Mouse (Mus musculus) small intestine, adult 2 months (tissue): ENCODE data around the gene Vav1. TPM values are rescaled to one million over a fixed set of nuclear protein-coding genes. Genes with fewer than 3 reads are reported as not detected.
A peak's percentile ranks its signal among the peaks of the same experiment; 100 is the strongest.

Experiments used
- H3K27ac ChIP-seq: fragments of 200-500 bp; 2 replicates; pipeline ENCODE4 v1.5.1; 2012; ENCODE audit warnings: low read depth, low read length, control low read depth, inconsistent platforms; ENCODE audit not compliant: insufficient read depth
- H3K27me3 ChIP-seq: fragments of 200-500 bp; 2 replicates; pipeline ENCODE4 v1.6.1; 2012; ENCODE audit warnings: mild to moderate bottlenecking, moderate library complexity, low read length, inconsistent platforms; ENCODE audit not compliant: control insufficient read depth, insufficient read depth
- H3K36me3 ChIP-seq: fragments of 200-500 bp; 2 replicates; pipeline ENCODE4 v1.6.1; 2012; ENCODE audit warnings: mild to moderate bottlenecking, low read length, control low read depth, inconsistent platforms; ENCODE audit not compliant: control insufficient read depth, insufficient read depth
- H3K4me1 ChIP-seq: fragments of 200-500 bp; 2 replicates; pipeline ENCODE4 v1.6.1; 2012; ENCODE audit warnings: low read length, inconsistent platforms, mixed read lengths; ENCODE audit not compliant: control insufficient read depth, insufficient read depth, insufficient read length
- H3K4me3 ChIP-seq: fragments of 200-500 bp; 2 replicates; pipeline ENCODE4 v1.5.1; 2012; ENCODE audit warnings: low read depth, mild to moderate bottlenecking, control low read depth, inconsistent platforms, low read length, moderate library complexity
- CTCF ChIP-seq: fragments of 200-500 bp; IDR thresholded peaks from 2 replicates; pipeline ENCODE4 v1.5.1; 2012; ENCODE audit warnings: low read depth, mild to moderate bottlenecking, control low read depth, inconsistent platforms, low read length, moderate library complexity, mixed read lengths; ENCODE audit not compliant: insufficient replicate concordance, insufficient read length; ENCODE audit errors: extremely low read depth
- POLR2A ChIP-seq: fragments of 200-500 bp; IDR thresholded peaks from 2 replicates; pipeline ENCODE4 v1.6.1; 2012; ENCODE audit warnings: low read depth, mild to moderate bottlenecking, control low read depth, inconsistent platforms, low read length, moderate library complexity
- WGBS: fragments of 180-500 bp; shearing (Covaris S2); methylation state at CpG from one replicate; pipeline ENCODE4 v1.1.7; 2018; 5-methylcytosine and 5-hydroxymethylcytosine counted together
- polyA plus RNA-seq: library from polyadenylated mRNA; depleted of rRNA; stranded (reverse); fragments of >200 nt; gene quantifications from 2 replicates; pipeline ENCODE4 v1.2.3, GENCODE M21; 2012; rRNA removed

The Vav1 gene
- 3.5 and 6.1 TPM in 2 replicates for polyA plus RNA-seq

DNA sequence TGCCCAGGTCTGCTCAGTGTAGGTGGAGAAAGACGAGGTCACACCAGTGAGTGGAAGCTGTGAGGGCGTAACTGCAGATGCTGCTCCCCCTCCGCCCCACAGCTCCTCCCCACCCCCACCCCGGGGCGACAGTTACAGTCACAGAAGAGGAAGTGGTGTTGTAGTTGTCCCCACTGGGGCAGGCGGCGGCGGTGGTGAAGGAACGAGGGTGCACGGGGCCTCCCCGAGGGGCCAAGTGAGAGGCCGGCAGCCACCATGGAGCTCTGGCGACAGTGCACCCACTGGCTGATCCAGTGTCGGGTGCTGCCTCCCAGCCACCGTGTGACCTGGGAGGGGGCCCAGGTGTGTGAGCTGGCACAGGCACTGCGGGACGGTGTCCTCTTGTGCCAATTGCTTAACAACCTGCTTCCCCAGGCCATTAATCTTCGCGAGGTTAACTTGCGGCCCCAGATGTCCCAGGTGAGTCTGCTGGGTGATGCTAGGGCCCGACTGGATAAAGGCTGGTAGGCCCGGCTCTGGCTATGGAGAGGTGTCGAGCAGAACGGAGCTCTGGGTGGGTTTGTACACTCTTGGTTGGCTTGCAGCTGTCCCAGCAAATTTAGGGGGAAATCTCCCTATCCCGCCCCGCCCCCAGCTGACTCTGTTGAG, at the start of gene Vav1:
TSS of gene Vav1 (plus strand) at position 158 of the 648 bp plus-strand sequence.
- 20% methylated on average over 26 of the region's 26 CpGs for WGBS
- TF ChIP-seq POLR2A (peak; percentile 42; the same call in 1 of the 2 replicates), CTCF (no peak)
- H3K36me3 ChIP-seq: no peaks in the 10 kb centered on the region
- H3K27ac ChIP-seq: peak within 1 kb of the TSS; percentile 53
- H3K4me1 ChIP-seq: peaks cover 5% of the 10 kb centered on the region; the same call in 1 of the 2 replicates
- H3K4me3 ChIP-seq: peak within 1 kb of the TSS; percentile 62
- no peaks in the 10 kb centered on the region for H3K27me3 ChIP-seq

DNA sequence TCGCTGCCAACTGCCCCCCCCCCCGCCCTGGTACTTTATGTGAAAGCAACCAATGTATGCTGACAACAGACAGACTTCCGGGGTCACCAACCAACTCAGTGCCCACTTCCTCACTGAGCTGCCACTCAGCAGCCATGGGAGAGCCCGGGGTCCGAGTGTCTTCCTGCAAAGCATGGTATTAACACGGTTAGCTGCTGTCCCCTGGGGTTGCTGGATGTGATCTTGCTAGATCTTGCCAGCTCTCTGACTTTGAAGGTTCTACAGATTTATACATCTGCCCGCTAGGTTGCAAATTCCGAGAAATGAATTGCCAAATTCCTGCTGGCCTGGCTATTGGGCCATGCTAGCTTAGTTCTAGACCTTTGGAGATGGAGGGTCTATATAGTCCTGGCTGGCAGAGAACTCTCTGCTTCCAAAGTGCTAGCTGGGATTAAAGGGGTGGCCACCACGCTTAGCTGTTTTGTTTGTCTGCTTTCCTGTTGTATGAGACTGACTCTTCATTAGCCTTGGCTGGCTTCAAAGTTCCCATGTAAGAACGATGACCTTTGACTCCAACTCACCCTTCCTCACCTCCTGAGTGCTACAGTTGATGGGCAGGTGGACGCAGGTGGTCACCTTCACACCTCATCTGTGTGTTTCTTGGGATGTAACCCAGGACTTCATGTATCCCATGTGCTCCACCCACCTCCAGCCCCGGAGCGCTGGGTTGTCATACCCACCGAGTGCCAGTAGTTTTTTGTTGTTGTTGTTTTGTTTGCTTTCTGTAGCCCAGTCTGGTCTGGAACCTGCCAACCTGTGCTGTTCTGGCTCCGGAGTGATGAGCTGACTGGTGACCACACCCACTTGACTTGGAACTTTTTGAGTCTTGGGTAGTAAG, 48.8 kb upstream of the Vav1 start:
- no peak overlapping the region for H3K27ac ChIP-seq
- TF ChIP-seq POLR2A (no peak), CTCF (no peak)
- H3K36me3 ChIP-seq: peaks cover 2% of the 10 kb centered on the region; the same call in 1 of the 2 replicates
- peaks cover 24% of the 10 kb centered on the region for H3K4me1 ChIP-seq
- no peak overlapping the region for H3K4me3 ChIP-seq
- 75% methylated on average over 15 of the region's 15 CpGs for WGBS
- no peaks in the 10 kb centered on the region for H3K27me3 ChIP-seq

DNA sequence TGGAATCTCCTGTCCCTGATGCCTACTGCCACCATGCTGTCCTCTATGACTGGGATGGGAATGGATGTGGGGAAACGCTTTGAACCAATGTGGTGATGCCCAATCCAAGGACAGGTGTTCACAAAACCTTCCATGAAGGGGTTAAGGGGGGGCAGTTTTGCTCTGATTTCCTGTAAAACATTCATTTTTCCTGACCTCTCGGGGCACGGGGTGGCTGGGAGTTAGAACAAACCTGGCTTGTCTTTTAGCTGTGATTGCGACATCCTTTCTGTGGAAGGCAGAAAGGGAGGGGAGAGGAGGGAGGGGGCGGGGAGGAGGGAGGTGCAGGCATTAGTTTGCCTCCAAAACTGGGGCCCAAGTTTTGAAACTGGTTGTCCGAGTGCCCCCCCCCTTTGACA, 48.2 kb upstream of the Vav1 start:
- TF ChIP-seq CTCF (no peak), POLR2A (no peak)

DNA sequence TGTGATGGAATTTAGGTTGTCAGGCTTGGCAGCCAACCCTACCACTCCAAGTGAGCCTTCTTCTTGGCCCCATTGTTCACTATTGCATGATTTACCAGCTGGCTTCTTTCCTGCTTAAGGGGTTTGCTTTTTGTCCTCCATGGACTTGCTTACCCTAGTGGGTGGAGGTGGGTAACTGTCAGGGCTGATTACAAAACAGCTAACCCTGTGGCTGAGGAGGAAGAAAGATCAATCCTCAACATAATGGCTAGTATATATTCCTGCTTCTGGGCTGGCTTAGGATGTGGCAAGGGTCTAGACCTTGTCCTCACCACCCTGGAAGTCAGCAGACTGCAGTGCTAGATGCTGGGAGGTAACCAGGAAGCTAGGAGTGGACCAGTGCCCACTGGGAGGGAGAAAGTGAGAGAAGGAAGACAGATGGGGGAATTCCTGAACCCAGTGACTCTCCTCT, 47.6 kb upstream of the Vav1 start:
- Histone ChIP-seq H3K36me3 (peaks cover 9% of the 10 kb centered on the region), H3K27me3 (no peaks in the 10 kb centered on the region), H3K4me1 (peaks cover 31% of the 10 kb centered on the region), H3K27ac (peak overlapping the region; percentile 44), H3K4me3 (no peak overlapping the region)
- TF ChIP-seq POLR2A (no peak), CTCF (no peak)

More for the DNA sequence above, 48.2 kb upstream of the Vav1 start:
- Histone ChIP-seq H3K36me3 (peaks cover 3% of the 10 kb centered on the region), H3K27ac (no peak overlapping the region), H3K4me3 (no peak overlapping the region), H3K4me1 (peaks cover 28% of the 10 kb centered on the region), H3K27me3 (no peaks in the 10 kb centered on the region)
- 24% methylated on average over 5 of the region's 6 CpGs for WGBS

DNA sequence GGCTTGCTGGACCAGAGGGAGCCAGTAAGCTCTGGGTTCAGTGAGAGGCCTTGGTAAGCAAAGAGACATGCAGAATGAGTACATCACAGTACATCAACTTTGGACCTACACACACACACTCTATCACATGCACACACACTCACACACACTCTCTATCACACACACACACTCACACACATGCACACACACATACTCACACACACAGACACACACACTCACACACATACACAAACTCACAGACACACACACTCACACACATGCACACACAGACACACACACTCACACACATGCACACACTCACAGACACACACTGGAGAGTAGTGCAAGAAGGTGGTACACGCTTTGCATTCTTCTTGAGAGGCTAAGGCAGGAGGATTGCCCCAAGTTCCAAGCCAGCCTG, 46.7 kb upstream of the Vav1 start:
- H3K27ac ChIP-seq: peak overlapping the region; percentile 92; the same call in 1 of the 2 replicates
- H3K4me3 ChIP-seq: no peak overlapping the region
- 80% methylated on average over 1 of the region's 1 CpGs for WGBS
- H3K27me3 ChIP-seq: no peaks in the 10 kb centered on the region
- H3K36me3 ChIP-seq: peaks cover 17% of the 10 kb centered on the region
- peaks cover 31% of the 10 kb centered on the region for H3K4me1 ChIP-seq
- TF ChIP-seq CTCF: no peak
- TF ChIP-seq POLR2A: no peak

DNA sequence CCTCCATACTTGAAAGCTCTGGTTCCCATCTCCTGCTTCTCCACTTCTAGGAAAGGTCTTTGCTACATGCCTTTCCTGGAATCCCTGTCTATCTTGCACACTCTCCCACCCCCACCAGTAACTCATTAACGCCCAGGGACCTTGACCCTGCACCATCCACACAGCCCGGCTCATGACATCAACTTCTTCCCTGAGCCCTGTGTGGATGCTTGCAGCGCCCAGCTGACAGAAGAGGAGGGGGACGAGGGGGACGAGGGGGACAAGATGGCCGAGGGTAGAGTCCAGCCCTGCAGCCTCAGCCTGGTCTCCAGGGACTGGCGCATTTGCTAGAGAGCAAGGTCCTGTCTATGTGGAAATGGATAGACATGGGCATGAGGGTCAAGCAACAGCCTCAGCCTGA, 45.9 kb upstream of the Vav1 start:
- Histone ChIP-seq H3K27me3 (no peaks in the 10 kb centered on the region), H3K4me1 (peaks cover 31% of the 10 kb centered on the region), H3K4me3 (peak overlapping the region; percentile 64), H3K36me3 (peaks cover 25% of the 10 kb centered on the region), H3K27ac (peak overlapping the region; percentile 92)
- WGBS: 11% methylated on average over 7 of the region's 7 CpGs
- TF ChIP-seq CTCF (no peak), POLR2A (no peak; the same call in 1 of the 2 replicates)
